Mouse (Mus musculus): ENCODE results near the gene Zfp341. TPM values are rescaled to one million over a fixed set of nuclear protein-coding genes. Genes with fewer than 3 reads are reported as not detected.
A peak's percentile ranks its signal among the peaks of the same experiment; 100 is the strongest.

Gene Zfp341
- total and polyA plus RNA-seq, 3 experiments, result 2.0 to 6.3 TPM; not detected in 1

GRCm38 (mm10) chr2:154635826-154636225 lies 22.7 kb downstream of the Zfp341 start:
- Histone ChIP-seq H3K4me3 (ENCODE audit: control insufficient read depth in 1 of 2, insufficient read depth in 1 of 2, low read depth in 2 of 2, low read length in 2 of 2) (no peak overlapping the region), H3K27me3 (ENCODE audit: control insufficient read depth in 1 of 2, insufficient read depth in 2 of 2, low read length in 2 of 2) (no peaks in the 10 kb centered on the region), H3K4me1 (ENCODE audit: control insufficient read depth in 1 of 2, insufficient read depth in 2 of 2, low read length in 2 of 2) (peaks cover 8 to 12% of the 10 kb centered on the region in 2 experiments), H3K9ac (ENCODE audit: control insufficient read depth, low read depth, low read length, poor library complexity, severe bottlenecking) (no peak overlapping the region), H3K9me3 (replicated peaks; ENCODE audit: insufficient read depth, low read length) (no peaks in the 10 kb centered on the region), H3K27ac (ENCODE audit: control insufficient read depth, low read depth, low read length) (no peak overlapping the region), H3K36me3 (ENCODE audit: control insufficient read depth in 1 of 2, insufficient read depth in 2 of 2, low read length in 2 of 2) (peaks cover 0 to 6% of the 10 kb centered on the region in 2 experiments; a peak in 1 of 4 replicates), H3K79me2 (ENCODE audit: control insufficient read depth, insufficient read depth, low read length, poor library complexity) (no peaks in the 10 kb centered on the region)
- TF ChIP-seq USF1 (IDR thresholded peaks at IDR 0.05; ENCODE audit: low read depth, low read length) (no peak), CHD1 (IDR thresholded peaks at IDR 0.05; ENCODE audit: low read depth, low read length) (no peak), JUND (IDR thresholded peaks at IDR 0.05; ENCODE audit: low read depth, low read length) (no peak), ELF1 (IDR thresholded peaks at IDR 0.05; ENCODE audit: low read depth, low read length) (no peak), ZMIZ1 (IDR thresholded peaks at IDR 0.05; ENCODE audit: low read depth, low read length) (no peak), ZC3H11A (IDR thresholded peaks at IDR 0.05; ENCODE audit: low read depth, low read length) (no peak), TBP (IDR thresholded peaks at IDR 0.05; ENCODE audit: low read depth, low read length) (no peak), ZNF384 (IDR thresholded peaks at IDR 0.05; ENCODE audit: low read depth, low read length) (no peak), MAFK (IDR thresholded peaks at IDR 0.05; ENCODE audit: borderline replicate concordance, low read depth, low read length) (no peak), MYB (IDR thresholded peaks at IDR 0.05; ENCODE audit: low read depth, low read length) (no peak), UBTF (IDR thresholded peaks at IDR 0.05; ENCODE audit: borderline replicate concordance, insufficient read depth, low read depth, low read length) (no peak), CHD2 (IDR thresholded peaks at IDR 0.05; ENCODE audit: low read length) (no peak), EP300 (IDR thresholded peaks at IDR 0.05; ENCODE audit: low read depth in 1 of 2, low read length in 2 of 2) (no peak), MAZ (IDR thresholded peaks at IDR 0.05; ENCODE audit: low read depth, low read length) (no peak), POLR2AphosphoS5 (IDR thresholded peaks at IDR 0.05; ENCODE audit: borderline replicate concordance, low read depth, low read length) (no peak), NRF1 (IDR thresholded peaks at IDR 0.05; ENCODE audit: insufficient read depth, low read depth, low read length, poor library complexity, severe bottlenecking) (no peak), POLR2AphosphoS2 (IDR thresholded peaks at IDR 0.05; ENCODE audit: low read length) (no peak), ZKSCAN1 (IDR thresholded peaks at IDR 0.05; ENCODE audit: low read depth, low read length) (no peak), BHLHE40 (IDR thresholded peaks at IDR 0.05; ENCODE audit: borderline replicate concordance, low read depth, low read length) (no peak)
- DNase-seq (ENCODE audit: low read depth, low spot score), result no peak

- H3K9ac ChIP-seq (ENCODE audit: control insufficient read depth, low read depth, low read length, poor library complexity, severe bottlenecking), result no peak overlapping the region
- peaks cover 2 to 14% of the 10 kb centered on the region in 2 experiments; a peak in 3 of 4 replicates for H3K4me1 ChIP-seq (ENCODE audit: control insufficient read depth in 1 of 2, insufficient read depth in 2 of 2, low read length in 2 of 2)
- DNase-seq (ENCODE audit: low read depth, low spot score), result peak; percentile 39
- H3K4me3 ChIP-seq (ENCODE audit: control insufficient read depth in 1 of 2, insufficient read depth in 1 of 2, low read depth in 2 of 2, low read length in 2 of 2), result no peak overlapping the region
- no peaks in the 10 kb centered on the region for H3K9me3 ChIP-seq (replicated peaks; ENCODE audit: insufficient read depth, low read length)
- no peaks in the 10 kb centered on the region for H3K79me2 ChIP-seq (ENCODE audit: control insufficient read depth, insufficient read depth, low read length, poor library complexity)
- H3K27ac ChIP-seq (ENCODE audit: control insufficient read depth, low read depth, low read length), result no peak overlapping the region
- no peaks in the 10 kb centered on the region for H3K27me3 ChIP-seq (ENCODE audit: control insufficient read depth in 1 of 2, insufficient read depth in 2 of 2, low read length in 2 of 2)
- peaks cover 0 to 14% of the 10 kb centered on the region in 2 experiments; a peak in 2 of 4 replicates for H3K36me3 ChIP-seq (ENCODE audit: control insufficient read depth in 1 of 2, insufficient read depth in 2 of 2, low read length in 2 of 2)
- TF ChIP-seq EP300 (IDR thresholded peaks at IDR 0.05; ENCODE audit: low read depth in 1 of 2, low read length in 2 of 2) (no peak), RAD21 (IDR thresholded peaks at IDR 0.05; ENCODE audit: low read depth, low read length) (peak; percentile 17), CHD2 (IDR thresholded peaks at IDR 0.05; ENCODE audit: low read length) (no peak), MYC (IDR thresholded peaks at IDR 0.05; ENCODE audit: low read depth, low read length) (no peak), SMC3 (IDR thresholded peaks at IDR 0.05; ENCODE audit: low read depth, low read length) (peak; percentile 42), RCOR1 (IDR thresholded peaks at IDR 0.05; ENCODE audit: low read depth, low read length) (no peak), CTCF (IDR thresholded peaks at IDR 0.05 in 2 of 3, conservative IDR thresholded peaks at IDR 0.05 in 1 of 3; ENCODE audit: control insufficient read depth in 1 of 3, insufficient read depth in 1 of 3, low read depth in 2 of 3, low read length in 3 of 3, poor library complexity in 1 of 3, severe bottlenecking in 1 of 3) (peak; percentile 25 to 57 (median 46); a peak in 5 of 6 replicates)
Observed at GRCm38 (mm10) chr2:154638521-154638920, 25.4 kb downstream of the Zfp341 start.
